Mouse (Mus musculus) ES-E14 (cell line): ENCODE results near the gene Tmem81. TPM values are rescaled to one million over a fixed set of nuclear protein-coding genes. Genes with fewer than 3 reads are reported as not detected.

ENCODE experiments used
- DNase-seq: peaks from one replicate; pipeline ENCODE4 v3.0.0-alpha.2; 2013; ENCODE audit warnings: low read depth, low spot score
- H3K27ac ChIP-seq: 2 replicates; pipeline ENCODE4 v1.5.1; 2012; ENCODE audit warnings: low read depth, mild to moderate bottlenecking, low read length, moderate library complexity, mixed read lengths; ENCODE audit not compliant: poor library complexity, insufficient read depth, severe bottlenecking
- H3K36me3 ChIP-seq: 2 replicates; pipeline ENCODE4 v1.6.1; 2012; ENCODE audit warnings: mild to moderate bottlenecking, low read length, moderate library complexity, mixed read lengths; ENCODE audit not compliant: control insufficient read depth, poor library complexity, insufficient read depth, severe bottlenecking
- H3K4me1 ChIP-seq, 2 experiments: fragments of 150-350 bp in 1 of 2; sonication (generic) in 1 of 2; 2 replicates each; pipeline ENCODE4 v1.6.1; 2012; ENCODE audit warnings: low read length in 2 of 2, mild to moderate bottlenecking in 1 of 2, mixed read lengths in 1 of 2; ENCODE audit not compliant: control insufficient read depth in 2 of 2, insufficient read depth in 2 of 2, poor library complexity in 1 of 2
- H3K4me3 ChIP-seq, 2 experiments: fragments of 150-350 bp in 1 of 2; sonication (generic) in 1 of 2; 2 replicates each; pipeline ENCODE4 v1.5.1; 2012; ENCODE audit warnings: low read length in 2 of 2, low read depth in 1 of 2, mild to moderate bottlenecking in 1 of 2, mixed read lengths in 1 of 2; ENCODE audit not compliant: insufficient read depth in 1 of 2, poor library complexity in 1 of 2, severe bottlenecking in 1 of 2
- H3K9ac ChIP-seq: 2 replicates; pipeline ENCODE4 v1.6.1; 2012; ENCODE audit warnings: low read depth, mild to moderate bottlenecking, low read length, mixed read lengths; ENCODE audit not compliant: poor library complexity, insufficient read depth, severe bottlenecking
- H3K9me3 ChIP-seq: fragments of 150-350 bp; sonication (generic); 2 replicates; pipeline ENCODE4 v1.6.1; 2012; ENCODE audit warnings: low read depth, mild to moderate bottlenecking, low read length; ENCODE audit not compliant: control insufficient read depth, insufficient read depth
- CHD2 ChIP-seq: IDR thresholded peaks from 2 replicates; pipeline ENCODE4 v1.6.1; 2014; ENCODE audit warnings: mild to moderate bottlenecking, low read depth, low read length, inconsistent platforms
- HCFC1 ChIP-seq: IDR thresholded peaks from 2 replicates; pipeline ENCODE4 v1.6.1; 2012; ENCODE audit warnings: low read length, inconsistent platforms, borderline replicate concordance; ENCODE audit not compliant: insufficient read depth
- MAFK ChIP-seq: IDR thresholded peaks from 2 replicates; pipeline ENCODE4 v1.6.1; 2014; ENCODE audit warnings: mild to moderate bottlenecking, low read depth, low read length, inconsistent platforms; ENCODE audit not compliant: insufficient read depth
- ZC3H11A ChIP-seq: IDR thresholded peaks from 2 replicates; pipeline ENCODE4 v1.6.1; 2012; ENCODE audit warnings: low read depth, mild to moderate bottlenecking, inconsistent platforms, low read length, borderline replicate concordance
- ZNF384 ChIP-seq: IDR thresholded peaks from 2 replicates; pipeline ENCODE4 v1.6.1; 2012; ENCODE audit warnings: low read depth, low read length, inconsistent platforms
- in situ Hi-C, 2 experiments: fragments of 600-800 bp; cut with MboI; formaldehyde crosslinking; loops; one replicate each; pipeline ENCODE4 v1.15.1; 2025; ENCODE audit warnings: low sequenced_read_pairs in 2 of 2, inconsistent platforms in 1 of 2; ENCODE audit not compliant: unreplicated experiment in 2 of 2
- total RNA-seq: library from RNA; depleted of rRNA; stranded (reverse); fragments of 300-350 nt; gene quantifications from 2 replicates; pipeline ENCODE4 v1.2.3, GENCODE M21; 2012

Gene Tmem81
- total RNA-seq, 1 experiment = 4.3 TPM

DNA sequence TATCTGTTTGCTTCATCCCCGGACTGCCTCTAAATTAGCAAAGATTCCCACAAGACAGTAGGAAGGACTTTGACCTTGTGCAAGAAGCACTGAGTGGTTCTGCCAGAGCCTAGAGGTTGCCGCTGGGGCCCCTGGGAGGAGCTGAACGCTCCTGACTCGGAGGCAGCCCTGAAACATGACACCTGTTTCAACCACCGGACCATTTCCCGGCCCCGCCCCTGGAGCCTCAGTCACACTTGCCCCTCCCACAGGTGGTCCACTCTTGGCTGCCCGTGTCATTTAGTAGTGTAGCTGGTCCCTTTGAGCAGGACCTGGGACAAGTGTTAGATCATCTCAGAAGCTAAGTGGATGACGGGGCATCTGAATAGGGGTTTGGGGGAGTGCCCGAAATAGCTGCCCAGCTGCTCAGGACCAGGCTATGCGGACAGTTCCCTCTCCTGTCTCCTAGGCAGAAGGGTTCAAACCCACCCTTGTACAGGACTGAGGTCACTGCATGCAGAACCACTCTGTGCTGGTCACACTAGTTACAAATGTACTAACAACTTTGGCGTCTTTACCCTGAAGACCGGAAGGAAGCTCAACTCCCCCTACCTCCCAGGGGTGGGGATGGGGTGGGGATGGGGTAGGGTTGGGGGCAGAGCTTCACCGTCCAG, 35.3 kb downstream of the Tmem81 start:
- Histone ChIP-seq H3K9me3 (no peaks in the 10 kb centered on the region), H3K36me3 (no peaks in the 10 kb centered on the region), H3K9ac (no peak overlapping the region), H3K27ac (no peak overlapping the region), H3K4me3 (peak overlapping the region in 1 of 2 experiments; percentile 19; a peak in 2 of 4 replicates), H3K4me1 (peaks cover 3 to 19% of the 10 kb centered on the region in 2 experiments; a peak in 3 of 4 replicates)
- in situ Hi-C loops = no loop called here
- TF ChIP-seq CHD2 (no peak), ZNF384 (no peak), MAFK (no peak)
- DNase-seq = peak; percentile 88

DNA sequence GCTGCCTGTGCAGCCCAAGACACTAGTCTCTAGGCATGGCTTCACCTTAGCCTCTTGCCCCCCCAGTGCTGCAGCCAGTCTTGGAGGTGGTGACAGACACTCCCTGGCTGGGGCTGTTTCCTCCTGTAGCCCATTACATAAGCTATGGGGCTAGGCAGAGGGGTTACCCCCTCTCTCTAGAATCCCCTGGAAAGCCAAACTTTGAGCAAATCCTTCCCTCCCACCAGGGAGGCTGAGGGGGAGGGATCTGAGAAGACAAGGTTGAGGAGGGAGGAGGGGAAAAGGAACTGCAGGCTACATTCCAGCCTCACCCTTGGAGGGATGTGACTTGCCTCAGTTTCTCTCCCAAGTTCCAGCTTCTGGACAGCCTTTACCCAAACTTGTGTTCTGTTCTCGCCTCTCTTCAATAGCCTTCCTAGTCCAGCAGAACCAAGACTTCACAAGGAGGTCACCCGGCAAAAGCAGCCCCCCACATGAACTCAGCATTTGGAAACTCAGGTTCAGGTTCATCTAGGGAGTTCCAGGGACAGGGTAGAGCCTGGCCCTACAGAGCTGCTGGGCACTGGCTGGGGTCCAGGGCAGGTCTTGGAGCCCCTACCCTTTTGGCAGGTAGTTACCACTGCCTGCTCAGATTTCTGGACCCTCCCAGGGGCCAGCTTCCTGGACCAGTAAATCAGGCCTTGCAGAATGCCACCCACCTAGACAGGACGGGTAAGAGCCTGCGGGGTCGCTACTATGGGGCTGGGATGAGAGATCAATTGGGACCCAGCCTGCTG, 36.0 kb downstream of the Tmem81 start:
- no peak for DNase-seq
- H3K36me3 ChIP-seq = no peaks in the 10 kb centered on the region
- H3K4me1 ChIP-seq = peaks cover 3 to 19% of the 10 kb centered on the region in 2 experiments; a peak in 3 of 4 replicates
- no peak overlapping the region for H3K27ac ChIP-seq
- H3K4me3 ChIP-seq = peak overlapping the region; percentile 64 to 69; a peak in 3 of 4 replicates
- H3K9ac ChIP-seq = no peak overlapping the region
- TF ChIP-seq ZC3H11A (no peak), ZNF384 (no peak), CHD2 (no peak), MAFK (no peak), HCFC1 (no peak)
- no peaks in the 10 kb centered on the region for H3K9me3 ChIP-seq
- in situ Hi-C loops = no loop called here

DNA sequence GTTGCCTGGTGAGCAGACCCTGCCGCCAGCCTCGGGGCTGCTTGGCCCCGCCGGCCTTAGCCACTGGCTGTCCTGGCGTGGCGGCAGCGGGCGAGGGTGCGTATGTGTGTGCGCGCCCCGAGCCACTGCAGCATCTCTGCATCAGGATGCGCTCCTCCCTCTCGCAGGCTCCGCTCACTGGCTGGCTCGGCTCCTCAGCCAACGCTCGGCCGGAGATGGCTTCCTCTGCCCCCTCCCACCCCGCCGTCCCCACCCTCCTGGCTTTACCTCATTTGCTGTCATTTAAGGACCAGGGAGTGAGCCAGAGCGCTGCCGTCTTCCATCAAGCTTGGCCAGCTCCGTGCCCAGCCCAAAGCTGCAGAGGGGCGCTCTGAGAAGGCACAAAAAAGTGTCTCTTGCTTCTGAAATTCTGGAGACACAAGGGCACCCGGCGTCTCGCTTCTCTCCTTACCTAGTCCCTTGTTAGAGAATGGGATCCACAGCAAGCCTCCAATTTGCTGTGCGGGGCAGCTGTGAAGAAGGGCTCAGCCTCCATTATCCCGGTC, 36.8 kb downstream of the Tmem81 start, which contains the start of gene Cntn2:
Cntn2 (minus strand) TSS at position 495 of the 545 bp plus-strand sequence.
- DNase-seq = no peak
- Histone ChIP-seq H3K9me3 (no peaks in the 10 kb centered on the region), H3K9ac (no peak within 1 kb of the TSS), H3K27ac (no peak within 1 kb of the TSS), H3K4me3 (peak within 1 kb of the TSS; percentile 64 to 69), H3K4me1 (peaks cover 3 to 19% of the 10 kb centered on the region in 2 experiments; a peak in 3 of 4 replicates), H3K36me3 (no peaks in the 10 kb centered on the region)
- in situ Hi-C loops = no loop called here
- TF ChIP-seq CHD2 = no peak

DNA sequence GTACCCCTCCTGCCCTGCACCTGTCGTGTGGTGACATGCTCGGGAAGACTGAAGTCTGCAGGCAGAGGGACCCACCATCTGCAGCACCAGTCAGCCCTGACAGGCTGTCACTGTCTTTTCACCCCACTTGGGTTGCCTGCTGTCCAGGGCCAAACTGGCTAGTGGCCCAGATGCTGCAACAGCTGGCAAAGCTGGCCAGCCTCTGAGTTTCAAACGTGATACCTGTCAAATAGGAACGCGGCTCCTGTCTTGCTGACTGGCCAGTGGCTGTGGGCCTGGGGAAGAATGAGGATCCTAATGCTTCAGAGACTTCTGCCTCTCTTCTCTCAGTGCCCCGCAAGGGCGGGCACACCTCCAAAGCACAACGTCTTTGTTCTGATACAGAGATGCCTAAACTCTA, 37.8 kb downstream of the Tmem81 start:
- Histone ChIP-seq H3K36me3 (no peaks in the 10 kb centered on the region), H3K27ac (no peak overlapping the region), H3K9me3 (no peaks in the 10 kb centered on the region), H3K4me3 (no peak overlapping the region), H3K9ac (no peak overlapping the region), H3K4me1 (peaks cover 3 to 19% of the 10 kb centered on the region in 2 experiments; a peak in 3 of 4 replicates)
- TF ChIP-seq CHD2 = no peak
- TF ChIP-seq HCFC1 = no peak
- no peak for TF ChIP-seq ZNF384
- TF ChIP-seq MAFK = no peak
- TF ChIP-seq ZC3H11A = no peak
- in situ Hi-C loops = no loop called here
- DNase-seq = no peak
